Mouse (Mus musculus): ENCODE measurements around the gene Olfr912. TPM values are rescaled to one million over a fixed set of nuclear protein-coding genes. Genes with fewer than 3 reads are reported as not detected.

Olfr912 gene
- not detected in 2 replicates for polyA plus RNA-seq (2016; fragmentation: Nextera tagmentation; extraction: Ambion mirVana)

GRCm38 (mm10) chr9:38579878-38580277, at the start of gene Olfr912:
TSS of gene Olfr912 (plus strand) at chr9:38580178.
- Histone ChIP-seq H3K27me3 (no peaks in the 10 kb centered on the region), H3K27ac (no peak within 1 kb of the TSS), H3K4me1 (no peaks in the 10 kb centered on the region), H3K9me3 (replicated peaks) (no peaks in the 10 kb centered on the region), H3K4me3 (no peak within 1 kb of the TSS), H3K9ac (no peak within 1 kb of the TSS), H3K36me3 (no peaks in the 10 kb centered on the region), H3K4me2 (replicated peaks) (no peak within 1 kb of the TSS)
- no peak for ATAC-seq (ENCODE audit: low FRiP score)
- WGBS: 90% methylated on average over 1 of the region's 1 CpGs

GRCm38 (mm10) chr9:38537549-38537948, 42.4 kb upstream of the Olfr912 start, which contains the start of gene Olfr910:
TSS of gene Olfr910 (plus strand) at chr9:38537849.
- no peak for ATAC-seq (ENCODE audit: low FRiP score)
- Histone ChIP-seq H3K27ac (no peak within 1 kb of the TSS), H3K4me2 (replicated peaks) (no peak within 1 kb of the TSS), H3K4me1 (no peaks in the 10 kb centered on the region), H3K9ac (no peak within 1 kb of the TSS), H3K4me3 (no peak within 1 kb of the TSS), H3K27me3 (no peaks in the 10 kb centered on the region), H3K36me3 (no peaks in the 10 kb centered on the region), H3K9me3 (replicated peaks) (no peaks in the 10 kb centered on the region)
- WGBS: 91% methylated on average over 2 of the region's 2 CpGs

DNA sequence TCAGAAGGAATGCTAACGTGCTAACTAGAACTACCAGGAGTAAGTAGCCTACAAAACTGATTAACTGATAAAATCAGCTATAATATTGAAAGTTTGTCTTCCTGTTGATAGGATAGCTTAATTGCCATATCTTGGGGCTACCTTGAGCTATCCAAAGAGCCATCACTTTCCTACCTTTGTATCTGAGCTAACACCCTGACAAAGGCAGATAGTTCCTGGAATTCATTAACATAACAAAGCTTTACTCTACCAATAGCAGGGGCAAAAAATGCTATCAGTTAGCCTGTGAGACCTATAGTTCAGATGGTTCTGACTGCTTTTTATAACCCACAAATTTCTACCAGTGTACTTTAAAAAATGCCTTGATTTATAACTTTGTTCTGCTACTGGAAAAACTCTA, 11.1 kb downstream of the Olfr912 start:
- H3K9me3 ChIP-seq (replicated peaks): no peaks in the 10 kb centered on the region
- no peak for ATAC-seq (ENCODE audit: low FRiP score)
- 53% methylated on average over 1 of the region's 1 CpGs for WGBS
- H3K27me3 ChIP-seq: no peaks in the 10 kb centered on the region
- no peak overlapping the region for H3K27ac ChIP-seq
- no peak overlapping the region for H3K9ac ChIP-seq
- H3K4me3 ChIP-seq: no peak overlapping the region
- H3K4me1 ChIP-seq: no peaks in the 10 kb centered on the region
- H3K4me2 ChIP-seq (replicated peaks): no peak overlapping the region
- H3K36me3 ChIP-seq: no peaks in the 10 kb centered on the region

DNA sequence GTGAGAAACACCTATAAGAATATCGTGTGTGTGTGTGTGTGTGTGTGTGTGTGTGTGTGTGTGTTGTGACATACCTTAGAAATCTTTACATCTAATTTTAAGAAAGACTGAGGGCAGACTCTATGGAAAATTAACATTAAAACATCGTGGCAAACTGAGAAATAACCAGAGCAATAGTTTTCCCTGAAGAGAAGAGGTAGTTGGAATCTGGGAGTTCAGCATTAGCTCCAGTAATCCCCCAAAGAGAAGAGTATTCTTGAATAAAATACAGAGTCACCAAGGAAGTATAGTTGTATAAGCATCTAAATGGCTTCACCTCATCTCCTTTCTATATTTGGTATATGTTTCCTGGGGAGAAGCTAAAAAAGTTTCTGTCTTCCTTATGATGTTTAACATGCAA, 12.5 kb downstream of the Olfr912 start, which contains the start of gene Olfr913:
Gene Olfr913 (plus strand): TSS at position 301 of the 400 bp plus-strand sequence.
- H3K4me2 ChIP-seq (replicated peaks): no peak within 1 kb of the TSS
- 46% methylated on average over 2 of the region's 2 CpGs for WGBS
- ATAC-seq (ENCODE audit: low FRiP score): no peak
- no peak within 1 kb of the TSS for H3K27ac ChIP-seq
- no peaks in the 10 kb centered on the region for H3K4me1 ChIP-seq
- no peaks in the 10 kb centered on the region for H3K9me3 ChIP-seq (replicated peaks)
- no peaks in the 10 kb centered on the region for H3K36me3 ChIP-seq
- no peaks in the 10 kb centered on the region for H3K27me3 ChIP-seq
- no peak within 1 kb of the TSS for H3K9ac ChIP-seq
- no peak within 1 kb of the TSS for H3K4me3 ChIP-seq

DNA sequence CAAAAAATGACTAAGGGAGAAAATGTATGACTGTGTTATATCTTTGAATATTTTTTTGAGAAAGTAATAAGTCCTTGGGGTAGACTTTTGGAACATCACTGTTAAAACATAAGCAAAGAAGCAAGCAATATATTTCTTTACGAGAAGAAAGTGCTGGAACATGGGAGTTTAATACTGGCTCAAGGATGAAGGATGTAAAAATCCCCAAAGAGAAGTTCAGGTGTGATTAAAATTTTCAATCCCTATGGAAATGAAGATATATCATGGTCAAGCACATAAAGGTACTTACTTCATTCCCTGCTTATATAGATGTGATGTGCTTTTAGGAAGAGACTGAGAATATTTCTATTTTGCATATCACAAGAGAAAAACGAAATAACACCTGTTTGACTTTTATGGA, 24.8 kb downstream of the Olfr912 start, which contains the start of gene Olfr914:
Gene Olfr914 (plus strand): TSS at position 301 of the 400 bp plus-strand sequence.
- no peak within 1 kb of the TSS for H3K4me3 ChIP-seq
- WGBS: 73% methylated on average over 2 of the region's 2 CpGs
- ATAC-seq (ENCODE audit: low FRiP score): no peak
- no peaks in the 10 kb centered on the region for H3K27me3 ChIP-seq
- no peaks in the 10 kb centered on the region for H3K36me3 ChIP-seq
- no peak within 1 kb of the TSS for H3K9ac ChIP-seq
- H3K4me1 ChIP-seq: no peaks in the 10 kb centered on the region
- H3K27ac ChIP-seq: no peak within 1 kb of the TSS
- H3K4me2 ChIP-seq (replicated peaks): no peak within 1 kb of the TSS
- H3K9me3 ChIP-seq (replicated peaks): no peaks in the 10 kb centered on the region

GRCm38 (mm10) chr9:38632406-38632805, 52.4 kb downstream of the Olfr912 start:
- ATAC-seq (ENCODE audit: low FRiP score): no peak

More at GRCm38 (mm10) chr9:38632406-38632805, 52.4 kb downstream of the Olfr912 start:
- Histone ChIP-seq H3K9ac (no peak overlapping the region), H3K36me3 (no peaks in the 10 kb centered on the region), H3K4me1 (no peaks in the 10 kb centered on the region), H3K4me3 (no peak overlapping the region), H3K4me2 (replicated peaks) (no peak overlapping the region), H3K9me3 (replicated peaks) (peaks cover 4% of the 10 kb centered on the region; the same call in 1 of the 2 replicates), H3K27ac (no peak overlapping the region), H3K27me3 (no peaks in the 10 kb centered on the region)
- 81% methylated on average over 4 of the region's 4 CpGs for WGBS

Other genes starting within 250 kb of the Olfr912 start
- gene Olfr898, start 231.8 kb upstream of the Olfr912 start, polyA plus RNA-seq (2016; fragmentation: Nextera tagmentation; extraction: Ambion mirVana): not detected in 2 replicates
- not detected in 2 replicates for gene Olfr250, start 213.3 kb upstream of the Olfr912 start, polyA plus RNA-seq (2016; fragmentation: Nextera tagmentation; extraction: Ambion mirVana)
- not detected in 2 replicates for gene Olfr251, start 203.1 kb upstream of the Olfr912 start, polyA plus RNA-seq (2016; fragmentation: Nextera tagmentation; extraction: Ambion mirVana)
- gene Olfr147, start 178.5 kb upstream of the Olfr912 start, polyA plus RNA-seq (2016; fragmentation: Nextera tagmentation; extraction: Ambion mirVana): not detected in 2 replicates
- not detected in 2 replicates for gene Olfr901, start 150.7 kb upstream of the Olfr912 start, polyA plus RNA-seq (2016; fragmentation: Nextera tagmentation; extraction: Ambion mirVana)
- gene Olfr902, start 132.5 kb upstream of the Olfr912 start, polyA plus RNA-seq (2016; fragmentation: Nextera tagmentation; extraction: Ambion mirVana): not detected in 2 replicates
- gene Olfr904, start 117.0 kb upstream of the Olfr912 start, polyA plus RNA-seq (2016; fragmentation: Nextera tagmentation; extraction: Ambion mirVana): not detected in 2 replicates
- not detected in 2 replicates for gene Olfr905, start 109.1 kb upstream of the Olfr912 start, polyA plus RNA-seq (2016; fragmentation: Nextera tagmentation; extraction: Ambion mirVana)
- gene Olfr906, start 93.1 kb upstream of the Olfr912 start, polyA plus RNA-seq (2016; fragmentation: Nextera tagmentation; extraction: Ambion mirVana): not detected in 2 replicates
- not detected in 2 replicates for gene Olfr907, start 84.4 kb upstream of the Olfr912 start, polyA plus RNA-seq (2016; fragmentation: Nextera tagmentation; extraction: Ambion mirVana)
- not detected in 2 replicates for gene Olfr911-ps1, start 58.6 kb upstream of the Olfr912 start, polyA plus RNA-seq (2016; fragmentation: Nextera tagmentation; extraction: Ambion mirVana)
- gene Olfr910, start 42.3 kb upstream of the Olfr912 start, polyA plus RNA-seq (2016; fragmentation: Nextera tagmentation; extraction: Ambion mirVana): not detected in 2 replicates
- gene Olfr913, start 12.6 kb downstream of the Olfr912 start, polyA plus RNA-seq (2016; fragmentation: Nextera tagmentation; extraction: Ambion mirVana): not detected in 2 replicates
- gene Olfr914, start 24.9 kb downstream of the Olfr912 start, polyA plus RNA-seq (2016; fragmentation: Nextera tagmentation; extraction: Ambion mirVana): not detected in 2 replicates
- gene Olfr916, start 79.7 kb downstream of the Olfr912 start, polyA plus RNA-seq (2016; fragmentation: Nextera tagmentation; extraction: Ambion mirVana): not detected in 2 replicates
- gene Olfr917, start 85.7 kb downstream of the Olfr912 start, polyA plus RNA-seq (2016; fragmentation: Nextera tagmentation; extraction: Ambion mirVana): not detected in 2 replicates
- gene Olfr918, start 94.4 kb downstream of the Olfr912 start, polyA plus RNA-seq (2016; fragmentation: Nextera tagmentation; extraction: Ambion mirVana): not detected in 2 replicates
- gene Olfr919, start 123.5 kb downstream of the Olfr912 start, polyA plus RNA-seq (2016; fragmentation: Nextera tagmentation; extraction: Ambion mirVana): not detected in 2 replicates
- 11.6 and 14.3 TPM in 2 replicates for gene Vwa5a, start 138.1 kb downstream of the Olfr912 start, polyA plus RNA-seq (2016; fragmentation: Nextera tagmentation; extraction: Ambion mirVana)
- gene Olfr920, start 172.1 kb downstream of the Olfr912 start, polyA plus RNA-seq (2016; fragmentation: Nextera tagmentation; extraction: Ambion mirVana): not detected in 2 replicates
- not detected in 2 replicates for gene Olfr921, start 192.9 kb downstream of the Olfr912 start, polyA plus RNA-seq (2016; fragmentation: Nextera tagmentation; extraction: Ambion mirVana)
- gene Olfr922, start 234.4 kb downstream of the Olfr912 start, polyA plus RNA-seq (2016; fragmentation: Nextera tagmentation; extraction: Ambion mirVana): not detected in 2 replicates
- gene Olfr923, start 246.4 kb downstream of the Olfr912 start, polyA plus RNA-seq (2016; fragmentation: Nextera tagmentation; extraction: Ambion mirVana): not detected in 2 replicates